In the genomic region with DNA sequence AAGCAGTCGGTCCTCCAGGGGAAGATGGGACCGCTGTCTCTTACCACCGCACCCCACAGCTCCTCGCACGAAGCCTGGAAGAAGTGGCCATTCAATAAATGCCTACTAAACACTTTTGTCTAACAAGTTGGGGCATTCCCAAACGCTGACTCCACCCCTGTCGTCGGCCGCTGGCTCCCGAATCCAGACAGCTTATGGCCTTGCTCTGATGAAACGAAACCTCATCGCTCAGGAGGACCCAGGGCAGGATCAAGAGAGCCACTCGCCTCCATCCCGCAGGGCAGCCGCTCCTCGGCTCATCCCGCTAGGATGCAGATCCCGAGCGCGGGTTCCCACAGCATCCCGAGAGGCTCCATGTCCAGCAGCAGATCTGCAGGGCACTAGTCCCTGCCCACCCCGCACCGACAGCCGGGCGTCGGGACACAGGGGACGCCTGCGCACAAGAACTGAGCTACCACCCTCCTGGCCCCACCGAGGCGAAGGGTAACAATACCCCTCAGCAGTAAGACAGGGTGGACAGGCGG, we compare ENCODE assay signal across 8 mouse cellular contexts. TPM values are rescaled to one million over a fixed set of nuclear protein-coding genes. Genes with fewer than 3 reads are reported as not detected.
DNase-seq lines count a peak whose midpoint lies in the region; ATAC-seq and TF ChIP-seq lines count a peak whose summit lies in the region.

No protein-coding gene starts in this region.

- ATAC-seq in forebrain, embryonic 11.5 days (replicated peaks; ENCODE audit: low FRiP score): peak; percentile 84
- peak; percentile 85 for ATAC-seq in hindbrain, embryonic 12.5 days (ENCODE audit: low FRiP score)
- no peak for ATAC-seq in liver, embryonic 16.5 days (ENCODE audit: low read depth)

- no peak for TF ChIP-seq CTCF in olfactory bulb, adult 2 months (IDR thresholded peaks at IDR 0.05; ENCODE audit: insufficient read depth, low read depth, low read length)

- peaks cover 10% of the 10 kb centered on the region for H3K4me1 ChIP-seq in forebrain, embryonic 11.5 days (replicated peaks; ENCODE audit: control insufficient read depth, insufficient read depth, low read length)
- H3K4me1 ChIP-seq in hindbrain, embryonic 12.5 days: peaks cover 21% of the 10 kb centered on the region
- H3K4me1 ChIP-seq in liver, embryonic 16.5 days (ENCODE audit: control insufficient read depth, low read depth, low read length): peaks cover 23% of the 10 kb centered on the region
- peaks cover 10% of the 10 kb centered on the region; the same call in 1 of the 2 replicates for H3K4me1 ChIP-seq in olfactory bulb, adult 2 months (ENCODE audit: control insufficient read depth, insufficient read depth, low read length)

- peak overlapping the region; percentile 73 for H3K4me2 ChIP-seq in forebrain, embryonic 11.5 days (ENCODE audit: low read depth, low read length, severe bottlenecking)
- H3K4me2 ChIP-seq in hindbrain, embryonic 12.5 days (replicated peaks): peak overlapping the region; percentile 76
- H3K4me2 ChIP-seq in liver, embryonic 16.5 days (ENCODE audit: low read depth, low read length): peak overlapping the region; percentile 79

- peak overlapping the region; percentile 61 for H3K4me3 ChIP-seq in forebrain, embryonic 11.5 days (ENCODE audit: low read depth, low read length)
- peak overlapping the region; percentile 77 for H3K4me3 ChIP-seq in hindbrain, embryonic 12.5 days
- peak overlapping the region; percentile 95 for H3K4me3 ChIP-seq in liver, embryonic 16.5 days (ENCODE audit: low read depth, low read length)
- H3K4me3 ChIP-seq in olfactory bulb, adult 2 months (ENCODE audit: insufficient read depth, low read depth, low read length): peak overlapping the region; percentile 88

- H3K27me3 ChIP-seq in forebrain, embryonic 11.5 days (ENCODE audit: control insufficient read depth, insufficient read depth, low read length): no peaks in the 10 kb centered on the region
- no peaks in the 10 kb centered on the region for H3K27me3 ChIP-seq in hindbrain, embryonic 12.5 days
- no peaks in the 10 kb centered on the region for H3K27me3 ChIP-seq in liver, embryonic 16.5 days (ENCODE audit: control insufficient read depth, insufficient read depth, low read depth, low read length)

- TF ChIP-seq POLR2A in olfactory bulb, adult 2 months (IDR thresholded peaks at IDR 0.05; ENCODE audit: insufficient read depth, low read depth, low read length): peak; percentile 44; the same call in 1 of the 2 replicates

- H3K27ac ChIP-seq in forebrain, embryonic 11.5 days (ENCODE audit: low read depth, low read length): peak overlapping the region; percentile 94
- H3K27ac ChIP-seq in hindbrain, embryonic 12.5 days: peak overlapping the region; percentile 97
- peak overlapping the region; percentile 98 for H3K27ac ChIP-seq in liver, embryonic 16.5 days (ENCODE audit: low read length)
- H3K27ac ChIP-seq in olfactory bulb, adult 2 months (ENCODE audit: insufficient read depth, low read depth, low read length): peak overlapping the region; percentile 78

- H3K9me3 ChIP-seq in forebrain, embryonic 11.5 days (ENCODE audit: control insufficient read depth, low read length): no peaks in the 10 kb centered on the region
- no peaks in the 10 kb centered on the region for H3K9me3 ChIP-seq in hindbrain, embryonic 12.5 days (replicated peaks)
- no peaks in the 10 kb centered on the region for H3K9me3 ChIP-seq in liver, embryonic 16.5 days (replicated peaks; ENCODE audit: control insufficient read depth, low read length)

- WGBS in forebrain, embryonic 11.5 days: under 1% methylated on average over 31 of the region's 31 CpGs
- under 1% methylated on average over 31 of the region's 31 CpGs for WGBS in hindbrain, embryonic 12.5 days
- 0% methylated on average over 31 of the region's 31 CpGs for WGBS in liver, embryonic 16.5 days (ENCODE audit: insufficient replicate concordance)
- WGBS in olfactory bulb, adult 2 months: under 1% methylated on average over 31 of the region's 31 CpGs

- no peaks in the 10 kb centered on the region for H3K36me3 ChIP-seq in forebrain, embryonic 11.5 days (ENCODE audit: control insufficient read depth, insufficient read depth, low read length)
- no peaks in the 10 kb centered on the region for H3K36me3 ChIP-seq in hindbrain, embryonic 12.5 days
- no peaks in the 10 kb centered on the region for H3K36me3 ChIP-seq in liver, embryonic 16.5 days (ENCODE audit: control insufficient read depth, insufficient read depth)

- H3K9ac ChIP-seq in forebrain, embryonic 11.5 days (ENCODE audit: low read length): peak overlapping the region; percentile 77
- peak overlapping the region; percentile 90 for H3K9ac ChIP-seq in hindbrain, embryonic 12.5 days
- H3K9ac ChIP-seq in liver, embryonic 16.5 days (ENCODE audit: low read depth, low read length): peak overlapping the region; percentile 98

- peak; percentile 25 for DNase-seq in layer of hippocampus, adult 9-10 months (ENCODE audit: low spot score)
- no peak for DNase-seq in layer of hippocampus, adult 11-12 months (ENCODE audit: low spot score)
- peak; percentile 89 for DNase-seq in adrenal gland, adult 2 months
- DNase-seq in forebrain, embryonic 11.5 days (ENCODE audit: low spot score): no peak
- no peak for DNase-seq in cerebellum, adult 18-20 months

RNA-seq across cellular contexts. Expression of gene Zbtb5, which starts 0.6 kb away (rescaled TPM):
- 10 to 100 TPM in 1 of 2 experiments, 1 to 10 TPM in 1; 8.9 to 12.0 TPM for total RNA-seq in adrenal gland, adult 2 months (2021)
- polyA plus RNA-seq in adrenal gland, adult 2 months (2012; rRNA removed): 13.1 and 21.3 TPM in 2 replicates
- 44.9 and 45.4 TPM in 2 replicates for polyA plus RNA-seq in forebrain, embryonic 11.5 days (2014; fragmentation: Nextera tagmentation; extraction: Ambion mirVana)
- 51.0 and 53.1 TPM in 2 replicates for polyA plus RNA-seq in hindbrain, embryonic 12.5 days (2016; fragmentation: Nextera tagmentation; extraction: Ambion mirVana)
- polyA plus RNA-seq in liver, embryonic 16.5 days (2015; fragmentation: Nextera tagmentation; extraction: Ambion mirVana): 5.5 TPM in 2 replicates
- polyA plus RNA-seq in olfactory bulb, adult 2 months (2012; ENCODE audit: insufficient read depth, insufficient read length, low replicate concordance, missing spikeins): not detected in 2 replicates

RNA-seq across cellular contexts. Expression of gene Polr1e, which starts 6.7 kb away (rescaled TPM):
- 10 to 100 TPM; 13.0 to 16.3 TPM for total RNA-seq in adrenal gland, adult 2 months (2021)
- polyA plus RNA-seq in adrenal gland, adult 2 months (2012; rRNA removed): 2.9 and 3.1 TPM in 2 replicates
- 54.5 and 55.2 TPM in 2 replicates for polyA plus RNA-seq in forebrain, embryonic 11.5 days (2014; fragmentation: Nextera tagmentation; extraction: Ambion mirVana)
- polyA plus RNA-seq in hindbrain, embryonic 12.5 days (2016; fragmentation: Nextera tagmentation; extraction: Ambion mirVana): 38.6 and 46.9 TPM in 2 replicates
- 11.4 and 13.1 TPM in 2 replicates for polyA plus RNA-seq in liver, embryonic 16.5 days (2015; fragmentation: Nextera tagmentation; extraction: Ambion mirVana)
- polyA plus RNA-seq in olfactory bulb, adult 2 months (2012; ENCODE audit: insufficient read depth, insufficient read length, low replicate concordance, missing spikeins): not detected in 2 replicates

RNA-seq across cellular contexts. Expression of gene Grhpr, which starts 30.4 kb away (rescaled TPM):
- 100 to 1,000 TPM; 139 to 220 TPM for total RNA-seq in adrenal gland, adult 2 months (2021)
- 280 and 300 TPM in 2 replicates for polyA plus RNA-seq in adrenal gland, adult 2 months (2012; rRNA removed)
- 48.6 and 48.8 TPM in 2 replicates for polyA plus RNA-seq in forebrain, embryonic 11.5 days (2014; fragmentation: Nextera tagmentation; extraction: Ambion mirVana)
- 38.1 and 43.2 TPM in 2 replicates for polyA plus RNA-seq in hindbrain, embryonic 12.5 days (2016; fragmentation: Nextera tagmentation; extraction: Ambion mirVana)
- polyA plus RNA-seq in liver, embryonic 16.5 days (2015; fragmentation: Nextera tagmentation; extraction: Ambion mirVana): 165 and 179 TPM in 2 replicates
- not detected in 2 replicates for polyA plus RNA-seq in olfactory bulb, adult 2 months (2012; ENCODE audit: insufficient read depth, insufficient read length, low replicate concordance, missing spikeins)

Comparison
In these comparisons a context has a peak if more than half of its experiments do, and no peak if none do; other contexts are left out.
1. DNase-seq: peak in layer of hippocampus, adult 9-10 months (single experiment) and adrenal gland, adult 2 months (single experiment); none in layer of hippocampus, adult 11-12 months (single experiment), forebrain, embryonic 11.5 days (single experiment) and cerebellum, adult 18-20 months (0 of 2).
2. RNA of gene Grhpr, which starts 30.4 kb away (polyA plus RNA-seq): 280 to 300 TPM in adrenal gland, adult 2 months, 165 to 179 TPM in liver, embryonic 16.5 days, 48.6 to 48.8 TPM in forebrain, embryonic 11.5 days and 38.1 to 43.2 TPM in hindbrain, embryonic 12.5 days; not detected in olfactory bulb, adult 2 months; every median in the first group is over 10 times any median in the second.
3. Peak in every context shown above with its lines, with median percentiles within 50 percentile points of each other: H3K27ac ChIP-seq, H3K4me2 ChIP-seq, H3K4me3 ChIP-seq and H3K9ac ChIP-seq.